Mouse (Mus musculus): ENCODE data around the gene Sbno1.

Gene Sbno1

GRCm38 (mm10) chr5:124327510-124328364 lies 98.1 kb downstream of the Sbno1 start, which contains the start of the genes Mphosph9 and 2810006K23Rik:
Gene Mphosph9, minus strand, starts transcription at chr5:124327972.
Gene 2810006K23Rik, plus strand, starts transcription at chr5:124328089.
- peak; percentile 100 for DNase-seq

GRCm38 (mm10) chr5:124326829-124327228 lies 99.0 kb downstream of the Sbno1 start:
- DNase-seq: peak; percentile 26

Data from thymus, postnatal 25 days (tissue).